Mouse (Mus musculus): ENCODE data around the gene Slc39a8. TPM values are rescaled to one million over a fixed set of nuclear protein-coding genes. Genes with fewer than 3 reads are reported as not detected.

The Slc39a8 gene
- total RNA-seq (2021) = under 1 TPM; 0.66 to 0.82 TPM
- long read RNA-seq, experiment 1 = 0 reads
- long read RNA-seq, experiment 2 = 0 reads

DNA sequence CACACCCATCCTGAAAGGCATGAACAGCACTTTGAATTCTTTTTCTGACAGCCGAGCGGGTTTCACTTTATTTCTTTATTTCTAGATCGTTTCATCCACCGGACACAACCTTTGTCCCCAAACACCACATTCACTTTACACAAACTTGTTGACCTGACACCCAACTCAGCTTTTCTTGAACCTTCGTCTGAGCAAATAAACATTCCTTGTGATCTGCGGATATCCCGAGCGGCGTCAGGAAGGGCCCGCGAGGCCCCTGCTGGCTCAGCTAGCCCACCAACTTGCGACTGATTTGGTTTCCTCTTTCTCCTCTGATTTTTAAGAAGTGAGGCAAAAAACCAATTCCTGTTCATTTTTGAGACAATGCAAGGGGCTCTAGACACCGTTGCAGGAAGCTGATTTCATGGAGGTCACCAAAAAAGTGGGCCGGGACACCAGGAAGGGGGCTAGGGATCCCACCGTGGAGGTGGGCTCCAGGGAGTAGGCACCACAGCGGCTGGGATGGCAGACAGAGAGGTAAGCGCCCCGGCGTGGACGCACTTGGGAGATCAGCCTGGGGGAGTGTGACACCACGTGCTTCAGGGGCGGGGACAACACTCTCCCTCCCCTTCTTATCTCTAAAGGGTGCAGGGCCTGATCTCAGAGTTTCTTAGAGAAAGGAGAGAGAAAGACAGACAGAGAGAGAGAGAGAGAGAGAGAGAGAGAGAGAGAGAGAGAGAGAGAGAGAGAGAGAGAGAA is at the start of gene Slc39a8:
Gene Slc39a8, plus strand, starts transcription at position 264 of the 738 bp plus-strand sequence.
- peak; percentile 70 for DNase-seq
- intact Hi-C loops (cut with DNase I; ENCODE audit: low total_unique reads) = no loop called here

DNA sequence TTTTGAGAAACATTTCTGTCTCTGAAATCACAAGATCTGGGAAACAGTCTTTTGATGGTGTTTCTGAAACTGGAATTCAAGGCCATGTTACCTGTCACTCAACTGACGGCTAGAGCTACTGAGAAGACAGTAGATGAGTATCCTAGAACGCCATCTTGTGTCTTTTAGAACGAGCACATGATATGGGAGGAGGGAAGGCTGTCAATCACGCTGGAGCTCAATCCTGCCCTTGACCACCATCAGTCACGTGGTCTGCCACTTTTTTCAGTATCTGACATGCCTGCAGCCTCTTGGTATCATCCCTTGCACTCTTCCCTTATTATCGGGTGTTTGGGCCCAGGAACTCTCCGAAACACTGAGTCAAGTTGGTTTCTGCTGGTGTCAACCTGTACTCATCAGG is 40.0 kb upstream of the Slc39a8 start:
- intact Hi-C loops (cut with DNase I; ENCODE audit: low total_unique reads) = no loop called here

GRCm38 (mm10) chr3:135796117-135796516 is 29.0 kb upstream of the Slc39a8 start:
- intact Hi-C loops (cut with DNase I; ENCODE audit: low total_unique reads) = no loop called here
- DNase-seq = no peak

More for the DNA sequence above, 40.0 kb upstream of the Slc39a8 start:
- DNase-seq = no peak

DNA sequence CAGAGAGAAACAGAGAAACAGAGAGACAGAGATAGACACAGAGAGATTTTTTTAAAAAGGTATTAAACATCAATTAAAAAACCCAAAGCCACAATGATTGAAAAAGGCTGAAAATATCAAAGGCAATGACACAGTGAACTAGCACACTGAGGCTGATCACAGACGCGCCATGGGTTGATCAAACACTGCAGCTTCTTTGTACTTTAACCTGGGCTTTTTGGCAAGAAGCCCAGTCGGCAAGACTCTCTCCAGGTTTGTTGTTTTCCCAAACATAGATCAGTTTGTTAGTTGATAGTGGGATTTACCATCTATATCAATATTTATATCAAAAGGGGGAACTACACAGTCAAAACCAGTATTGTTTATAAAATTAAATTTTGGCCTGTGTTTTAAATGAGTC is 26.8 kb upstream of the Slc39a8 start:
- intact Hi-C loops (cut with DNase I; ENCODE audit: low total_unique reads) = no loop called here
- DNase-seq = no peak

GRCm38 (mm10) chr3:135798665-135799064 is 26.4 kb upstream of the Slc39a8 start:
- DNase-seq = no peak
- intact Hi-C loops (cut with DNase I; ENCODE audit: low total_unique reads) = no loop called here

DNA sequence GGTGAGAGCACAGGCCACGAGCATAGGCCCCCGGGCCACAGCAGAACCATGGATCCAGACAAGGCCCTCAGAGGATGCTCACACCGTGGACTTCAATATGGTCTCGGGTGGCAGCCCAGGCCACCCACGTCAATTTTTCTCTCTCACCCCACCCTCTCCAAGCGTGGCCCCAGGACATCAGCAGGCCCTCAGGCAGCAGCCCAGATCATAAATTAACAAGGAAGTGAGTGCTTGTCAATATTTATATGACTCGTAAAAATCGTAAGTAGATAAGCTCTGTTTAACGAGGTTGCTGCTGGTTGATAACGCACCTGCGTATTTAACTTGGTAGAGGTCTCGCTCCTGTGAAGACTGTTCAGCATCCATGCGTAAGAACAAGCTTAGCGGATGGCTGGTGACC is 10.4 kb upstream of the Slc39a8 start:
- DNase-seq = no peak
- intact Hi-C loops (cut with DNase I; ENCODE audit: low total_unique reads) = no loop called here

DNA sequence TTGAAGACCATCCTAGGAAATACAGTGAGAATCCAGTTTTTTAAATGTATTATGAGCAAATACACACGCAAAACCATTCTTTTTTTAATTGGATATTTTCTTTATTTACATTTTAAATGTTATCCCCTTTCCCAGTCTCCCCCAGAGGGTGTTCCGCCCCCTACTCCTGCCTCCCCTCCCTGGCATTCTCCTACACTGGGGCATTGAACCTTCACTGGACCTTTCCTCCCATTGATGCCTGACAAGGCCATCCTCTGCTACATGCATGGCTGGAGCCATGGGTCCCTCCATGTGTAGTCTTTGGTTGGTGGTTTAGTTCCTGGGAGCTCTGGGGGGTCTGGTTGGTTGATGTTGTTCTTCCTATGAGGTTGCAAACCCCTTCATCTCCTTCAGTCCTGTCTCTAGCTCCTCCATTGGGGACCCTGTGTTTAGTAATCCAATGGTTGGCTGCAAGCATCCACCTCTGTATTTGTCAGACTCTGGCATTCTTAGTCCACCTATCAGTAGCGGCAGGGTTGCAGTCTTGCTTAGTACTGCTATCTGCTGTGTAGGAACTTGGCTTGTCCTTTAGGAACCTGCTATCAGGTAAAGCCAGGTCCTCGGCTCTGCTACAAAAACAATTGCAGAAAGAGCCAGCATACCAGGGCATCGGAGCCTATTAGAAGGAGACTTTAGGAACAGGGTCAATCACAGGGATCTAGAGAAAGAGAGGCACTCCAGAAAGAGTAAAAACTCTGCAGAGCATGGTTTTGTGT is 8.9 kb upstream of the Slc39a8 start:
- intact Hi-C loops (cut with DNase I; ENCODE audit: low total_unique reads) = no loop called here
- DNase-seq = no peak

- no peak for DNase-seq
- intact Hi-C loops (cut with DNase I; ENCODE audit: low total_unique reads) = no loop called here
These were observed 8.0 kb upstream of the Slc39a8 start for GRCm38 (mm10) chr3:135817124-135817523.

- intact Hi-C loops (cut with DNase I; ENCODE audit: low total_unique reads) = no loop called here
- no peak for DNase-seq
These were observed 643 bp upstream of the Slc39a8 start for GRCm38 (mm10) chr3:135824436-135824835.

DNA sequence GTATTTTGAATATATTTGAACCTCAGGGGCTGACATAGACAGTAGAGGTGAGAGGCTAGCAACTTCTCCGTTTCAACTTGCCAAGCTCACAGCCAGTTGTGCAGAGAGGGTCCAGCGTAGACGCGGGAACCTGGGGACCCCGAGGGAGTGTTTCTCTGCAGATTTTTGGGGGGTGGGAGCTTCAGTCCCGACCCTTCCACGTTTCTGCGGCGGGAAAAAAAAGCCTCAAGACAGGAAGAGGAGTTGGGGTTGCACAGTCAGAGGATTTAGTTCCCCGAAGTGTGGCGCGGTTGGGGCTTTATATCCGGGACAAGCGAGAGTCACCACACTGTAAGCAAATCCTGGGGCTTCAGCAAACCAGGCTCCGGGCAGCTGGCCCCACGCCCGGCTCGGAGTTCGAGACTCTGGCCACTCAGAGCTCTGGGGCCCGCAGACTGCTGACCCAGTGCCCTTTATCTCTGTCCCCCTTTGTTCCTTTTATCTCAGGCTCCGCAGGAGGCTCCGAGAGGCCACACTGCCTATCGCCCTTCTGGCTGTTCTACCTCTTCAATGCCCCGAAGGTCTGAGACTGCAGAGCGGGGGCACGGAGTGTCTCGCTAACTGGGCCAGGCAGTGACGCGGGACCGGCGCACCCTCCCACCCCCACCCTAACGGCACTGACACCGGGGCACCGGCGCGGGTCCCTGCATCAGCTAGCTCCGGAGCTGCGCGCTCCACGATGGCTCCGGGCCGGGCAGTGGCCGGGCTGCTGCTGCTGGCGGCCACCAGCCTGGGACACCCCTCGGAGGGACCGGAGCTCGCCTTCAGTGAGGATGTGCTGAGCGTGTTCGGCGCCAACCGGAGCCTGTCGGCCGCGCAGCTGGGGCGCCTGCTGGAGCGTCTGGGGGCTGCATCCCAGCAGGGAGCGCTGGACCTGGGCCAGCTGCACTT is 940 bp downstream of the Slc39a8 start:
- intact Hi-C loops (cut with DNase I; ENCODE audit: low total_unique reads) = no loop called here
- peak; percentile 30 for DNase-seq

- intact Hi-C loops (cut with DNase I; ENCODE audit: low total_unique reads) = no loop called here
- DNase-seq = no peak
These were observed 1.7 kb downstream of the Slc39a8 start for GRCm38 (mm10) chr3:135826684-135827249.

- DNase-seq = no peak
- intact Hi-C loops (cut with DNase I; ENCODE audit: low total_unique reads) = no loop called here
These were observed 2.9 kb downstream of the Slc39a8 start for GRCm38 (mm10) chr3:135828000-135828399.

GRCm38 (mm10) chr3:135832496-135832895 is 7.4 kb downstream of the Slc39a8 start:
- DNase-seq = no peak
- intact Hi-C loops (cut with DNase I; ENCODE audit: low total_unique reads) = no loop called here

DNA sequence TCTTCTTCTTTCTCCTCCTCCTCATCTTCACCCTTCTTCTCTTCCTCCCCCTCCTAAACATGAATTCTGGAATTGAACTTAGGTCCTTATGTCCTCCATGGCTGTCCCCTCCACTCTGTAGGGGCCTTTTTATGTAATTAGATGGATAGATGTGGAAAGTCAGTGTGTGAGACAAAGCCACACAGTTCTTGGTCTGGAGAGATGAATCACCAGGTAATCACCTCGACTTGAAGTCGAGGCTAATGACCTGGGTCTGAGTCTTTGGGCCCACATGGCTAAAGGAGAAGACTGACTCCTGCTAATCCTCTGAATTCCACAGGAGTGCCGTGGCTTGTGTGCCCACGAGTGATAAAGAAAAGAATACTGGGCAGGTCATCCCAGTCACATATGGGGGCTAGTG is 7.8 kb downstream of the Slc39a8 start:
- intact Hi-C loops (cut with DNase I; ENCODE audit: low total_unique reads) = no loop called here

DNA sequence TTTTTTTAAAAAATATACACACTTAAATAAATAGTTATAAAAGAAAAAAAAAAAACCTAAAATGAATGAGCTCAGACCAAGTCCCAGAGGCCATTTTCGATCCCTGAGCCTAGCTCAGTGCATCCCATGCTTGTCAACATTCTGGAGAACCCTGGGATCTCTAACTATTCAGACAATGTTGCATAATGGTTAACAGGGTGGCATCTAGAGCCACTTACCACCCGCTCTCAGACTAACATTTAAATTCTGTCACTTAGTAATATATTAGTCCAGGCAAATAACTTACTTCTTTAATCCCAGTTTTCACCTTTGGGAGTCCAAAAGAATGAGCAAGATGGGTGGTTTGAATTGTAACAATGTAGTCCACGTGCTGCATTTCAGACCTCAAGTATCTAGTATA is 9.9 kb downstream of the Slc39a8 start:
- no peak for DNase-seq
- intact Hi-C loops (cut with DNase I; ENCODE audit: low total_unique reads) = no loop called here

More for the DNA sequence above, 7.8 kb downstream of the Slc39a8 start:
- DNase-seq = no peak

DNA sequence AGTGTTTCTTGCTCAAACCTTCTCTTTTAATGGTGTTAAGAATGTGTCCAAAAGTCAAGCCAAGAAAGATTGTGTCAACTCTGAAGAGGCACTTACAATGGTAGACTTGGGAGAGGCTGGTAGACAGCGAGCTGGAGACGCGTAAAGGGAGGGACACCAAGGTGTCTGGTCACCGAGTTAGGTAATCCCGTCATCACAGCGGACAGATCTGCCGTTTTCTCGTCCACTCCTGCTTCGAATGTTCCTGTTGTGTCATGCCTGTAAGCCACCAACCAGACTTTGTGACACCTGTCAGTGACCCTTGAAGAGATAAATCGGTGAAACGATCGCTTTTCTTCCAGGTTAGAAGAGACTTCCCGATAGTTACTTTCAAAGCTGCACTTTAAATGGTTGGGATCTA is 14.5 kb downstream of the Slc39a8 start:
- DNase-seq = no peak
- intact Hi-C loops (cut with DNase I; ENCODE audit: low total_unique reads) = no loop called here

DNA sequence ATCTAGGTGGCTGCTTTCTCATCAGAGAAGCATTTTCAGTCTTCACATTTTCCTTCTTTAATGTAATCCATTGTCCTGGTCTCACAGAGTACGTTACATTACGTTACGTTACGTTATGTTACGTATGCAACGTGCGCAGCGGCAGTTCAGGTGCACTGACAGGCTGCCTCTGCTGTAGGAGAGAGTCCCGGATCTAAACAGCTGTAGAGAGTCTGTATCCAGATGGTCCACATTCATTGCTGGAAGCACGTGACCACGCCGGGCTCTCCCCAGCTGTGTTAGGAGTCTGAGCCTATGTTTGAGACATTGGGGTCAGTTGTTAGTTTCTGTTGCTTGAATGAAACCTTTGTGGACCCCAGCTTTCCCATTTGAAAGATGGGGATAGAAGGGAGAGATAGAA is 15.1 kb downstream of the Slc39a8 start:
- DNase-seq = no peak
- intact Hi-C loops (cut with DNase I; ENCODE audit: low total_unique reads) = no loop called here

DNA sequence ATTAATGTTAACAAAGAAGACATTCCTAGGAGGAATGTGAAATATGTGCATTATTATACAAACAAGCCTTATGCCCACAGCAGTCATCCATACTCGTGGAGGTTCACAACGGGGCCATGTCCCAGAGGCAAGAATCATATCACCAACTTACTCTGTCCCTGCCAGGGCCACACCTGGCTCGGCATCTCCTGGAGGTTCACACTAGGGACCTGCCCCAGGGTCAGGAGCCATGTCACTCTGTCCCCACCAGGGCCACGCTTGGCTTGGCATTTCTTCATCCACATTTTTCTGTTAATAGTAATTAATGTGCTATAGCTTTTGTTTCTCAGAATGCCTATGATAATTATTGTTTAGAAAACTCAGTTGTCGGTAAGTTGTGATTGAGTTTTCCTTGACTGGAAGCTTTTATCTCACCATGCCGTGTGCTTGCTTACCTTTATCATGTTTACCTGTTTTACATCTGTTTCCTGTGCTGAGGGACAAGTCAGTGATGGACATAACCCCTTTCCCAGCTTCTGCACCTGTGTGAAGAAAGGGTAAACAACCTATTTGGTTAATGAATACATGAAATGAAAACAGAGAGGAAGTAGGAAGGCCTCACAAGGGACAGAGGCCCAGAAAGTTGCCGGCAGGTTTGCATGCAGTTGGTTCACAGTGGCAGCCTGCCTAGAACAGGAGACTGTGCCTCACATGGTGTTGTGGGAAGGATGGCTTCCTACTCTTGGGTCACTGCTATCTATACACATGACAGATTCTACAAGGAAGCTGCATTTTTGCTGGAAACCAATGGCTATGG is 16.8 kb downstream of the Slc39a8 start:
- no peak for DNase-seq
- intact Hi-C loops (cut with DNase I; ENCODE audit: low total_unique reads) = no loop called here

- no peak for DNase-seq
- intact Hi-C loops (cut with DNase I; ENCODE audit: low total_unique reads) = no loop called here
These were observed 18.1 kb downstream of the Slc39a8 start for GRCm38 (mm10) chr3:135843181-135843580.

Measured in gastrocnemius, postnatal 14 days (tissue).